Mouse (Mus musculus) G1E (cell line): ENCODE data around the gene Fhad1. TPM values are rescaled to one million over a fixed set of nuclear protein-coding genes. Genes with fewer than 3 reads are reported as not detected.
A peak's percentile ranks its signal among the peaks of the same experiment; 100 is the strongest.

Experiments
- ATAC-seq: 2 replicates; pipeline ENCODE4 v1.8.0; 2016; ENCODE audit warnings: mild to moderate bottlenecking; ENCODE audit not compliant: insufficient number of reproducible peaks, poor library complexity, low FRiP score, severe bottlenecking; ENCODE audit errors: extremely low read depth
- DNase-seq: peaks from one replicate; pipeline ENCODE4 v3.0.0; 2012; ENCODE audit warnings: low spot score
- H3K27me3 ChIP-seq: 2 replicates; pipeline ENCODE4 v1.6.1; 2012; ENCODE audit warnings: mild to moderate bottlenecking, low read length, inconsistent platforms; ENCODE audit not compliant: insufficient read depth
- H3K36me3 ChIP-seq: replicated peaks from 2 replicates; pipeline ENCODE3; 2012; ENCODE audit warnings: mild to moderate bottlenecking, inconsistent platforms
- H3K4me1 ChIP-seq: 2 replicates; pipeline ENCODE4 v1.6.1; 2012; ENCODE audit warnings: low read depth, low read length, inconsistent platforms, mixed read lengths; ENCODE audit not compliant: insufficient read depth
- H3K4me3 ChIP-seq: 2 replicates; pipeline ENCODE4 v1.5.1; 2012; ENCODE audit warnings: low read depth, mild to moderate bottlenecking, inconsistent platforms, low read length, moderate library complexity, mixed read lengths
- H3K9me3 ChIP-seq: replicated peaks from 2 replicates; pipeline ENCODE4 v1.6.1; 2012; ENCODE audit warnings: inconsistent platforms
- CTCF ChIP-seq: IDR thresholded peaks from 2 replicates; pipeline ENCODE4 v1.5.1; 2012; ENCODE audit warnings: low read depth, low read length, inconsistent platforms, mixed read lengths
- GATA1 ChIP-seq: IDR thresholded peaks from 2 replicates; pipeline ENCODE4 v1.6.1; 2012; ENCODE audit warnings: borderline replicate concordance, low read length, inconsistent platforms, mixed read lengths
- GATA2 ChIP-seq: IDR thresholded peaks from 2 replicates; pipeline ENCODE4 v1.6.1; 2012; ENCODE audit warnings: low read depth, low read length, inconsistent platforms, borderline replicate concordance
- POLR2AphosphoS5 ChIP-seq: IDR thresholded peaks from 2 replicates; pipeline ENCODE4 v1.6.1; 2012; ENCODE audit warnings: low read depth, low read length, inconsistent platforms; ENCODE audit not compliant: insufficient replicate concordance
- TAL1 ChIP-seq: conservative IDR thresholded peaks from 2 replicates; pipeline ENCODE4 v1.6.1; 2012; ENCODE audit warnings: low read depth, low read length, inconsistent platforms, mixed read lengths
- polyA plus RNA-seq: library from polyadenylated mRNA; stranded (reverse); fragments of >175 nt; gene quantifications from 2 replicates; pipeline ENCODE4 v1.2.3, GENCODE M21; 2012
- total RNA-seq, 2 experiments: library from RNA; stranded (forward) in 1 of 2; stranded (reverse) in 1 of 2; fragments of 200-1000 nt in 1 of 2; fragments of >200 nt in 1 of 2; fragmentation: Nextera tagmentation in 1 of 2; gene quantifications; 2 replicates each; pipeline ENCODE4 v1.2.3; 2014 to 2017

Fhad1 gene
- total and polyA plus RNA-seq, 3 experiments, result 0.11 TPM; not detected in 2

DNA sequence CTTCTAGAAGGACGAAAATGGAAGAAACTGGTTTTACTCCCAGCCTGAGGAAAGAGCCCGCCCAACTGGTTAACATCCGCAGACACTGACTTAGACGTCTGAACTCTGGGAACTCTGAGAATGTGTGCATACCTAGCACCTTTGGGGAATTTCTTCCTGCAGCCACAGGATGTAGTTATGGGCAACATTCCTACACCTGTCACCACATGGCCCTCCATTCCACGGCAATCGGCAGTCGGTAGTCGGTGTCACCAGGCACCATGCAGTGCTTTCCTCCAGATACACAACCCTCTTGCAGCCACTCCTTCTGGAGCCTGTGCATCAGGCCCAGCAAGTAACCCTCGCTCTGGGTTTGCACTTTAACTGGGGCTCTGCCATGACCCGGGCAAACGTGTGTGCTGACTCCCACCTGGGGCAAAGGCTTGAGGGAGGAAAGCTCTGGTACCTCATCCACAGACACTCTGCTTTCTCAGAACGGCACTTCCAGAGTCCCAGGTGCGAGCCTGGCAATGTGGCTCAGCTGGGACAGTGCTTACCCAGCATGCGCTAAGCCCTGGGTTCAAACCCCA, 30.8 kb upstream of the Fhad1 start:
- ATAC-seq (no peak), DNase-seq (no peak)
- H3K9me3 ChIP-seq, result peaks cover 89% of the 10 kb centered on the region
- TF ChIP-seq GATA1 (no peak), CTCF (no peak), TAL1 (no peak), POLR2AphosphoS5 (no peak), GATA2 (no peak)
- H3K4me3 ChIP-seq, result 0 out of 2 replicates have a peak overlapping the region, but pooled peaks have one; percentile 9
- no peaks in the 10 kb centered on the region for H3K4me1 ChIP-seq
- no peaks in the 10 kb centered on the region; the same call in 1 of the 2 replicates for H3K27me3 ChIP-seq
- H3K36me3 ChIP-seq, result no peaks in the 10 kb centered on the region

DNA sequence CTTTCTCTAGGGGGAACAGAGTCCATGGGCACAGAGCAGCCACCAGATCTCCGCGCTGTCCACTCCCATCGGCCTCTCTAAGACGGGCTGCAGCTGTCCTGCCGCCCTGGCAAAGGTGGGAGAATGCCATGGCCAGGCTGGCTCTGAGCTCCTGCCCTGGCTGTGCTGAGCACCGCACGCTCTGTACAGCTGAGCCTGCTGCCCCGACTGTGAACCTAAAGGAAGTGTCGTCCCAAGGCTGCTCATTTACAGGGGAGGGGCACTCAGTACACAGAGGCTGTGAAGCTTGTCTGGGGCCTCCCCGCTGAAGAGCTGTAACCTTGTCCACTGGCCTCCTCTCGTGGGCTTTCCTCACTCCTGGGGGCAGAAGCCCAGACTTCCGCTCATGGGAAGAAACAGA, 29.6 kb upstream of the Fhad1 start:
- DNase-seq, result no peak
- TF ChIP-seq TAL1 (no peak), CTCF (no peak), POLR2AphosphoS5 (no peak), GATA2 (no peak), GATA1 (no peak)
- Histone ChIP-seq H3K27me3 (no peaks in the 10 kb centered on the region; the same call in 1 of the 2 replicates), H3K4me1 (no peaks in the 10 kb centered on the region), H3K9me3 (peaks cover 87% of the 10 kb centered on the region), H3K4me3 (no peak overlapping the region), H3K36me3 (no peaks in the 10 kb centered on the region)
- ATAC-seq, result no peak

DNA sequence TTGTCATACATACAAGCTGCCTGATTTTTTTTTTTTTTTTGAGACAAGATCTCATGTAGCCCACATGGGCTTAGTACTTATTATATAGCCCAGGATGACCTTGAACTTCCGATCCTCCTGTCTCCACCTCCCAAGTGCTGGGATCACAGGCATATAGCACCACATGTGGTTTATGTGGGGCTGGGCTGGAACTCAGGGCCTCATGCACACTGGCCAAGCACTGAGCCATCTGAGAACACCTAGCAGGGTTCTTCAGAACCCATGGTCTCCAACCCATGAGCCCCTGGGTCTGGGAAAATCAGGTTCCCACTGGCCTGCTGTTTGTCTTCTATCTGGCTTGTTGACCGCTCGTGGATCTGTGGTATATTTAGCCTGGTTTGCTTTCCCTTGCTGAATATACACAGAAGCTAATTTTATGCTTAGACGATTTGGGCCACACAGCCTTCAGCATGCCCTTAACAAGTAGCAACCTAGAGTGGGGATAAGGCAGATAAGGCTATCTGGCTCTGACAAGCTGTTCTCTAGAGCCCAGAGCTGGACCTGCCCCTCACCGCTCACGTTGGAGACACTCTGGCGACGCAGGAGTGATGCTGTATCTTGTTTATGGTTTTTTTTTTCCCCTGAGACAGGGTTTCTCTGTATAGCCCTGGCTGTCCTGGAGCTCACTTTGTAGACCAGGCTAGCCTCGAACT, 24.9 kb upstream of the Fhad1 start:
- H3K4me1 ChIP-seq, result no peaks in the 10 kb centered on the region
- no peak overlapping the region for H3K4me3 ChIP-seq
- no peaks in the 10 kb centered on the region; the same call in 1 of the 2 replicates for H3K27me3 ChIP-seq
- no peak for DNase-seq
- peaks cover 90% of the 10 kb centered on the region for H3K9me3 ChIP-seq
- H3K36me3 ChIP-seq, result no peaks in the 10 kb centered on the region
- no peak for ATAC-seq
- no peak for TF ChIP-seq CTCF
- TF ChIP-seq POLR2AphosphoS5, result no peak
- TF ChIP-seq GATA2, result no peak
- TF ChIP-seq GATA1, result no peak
- TF ChIP-seq TAL1, result no peak

DNA sequence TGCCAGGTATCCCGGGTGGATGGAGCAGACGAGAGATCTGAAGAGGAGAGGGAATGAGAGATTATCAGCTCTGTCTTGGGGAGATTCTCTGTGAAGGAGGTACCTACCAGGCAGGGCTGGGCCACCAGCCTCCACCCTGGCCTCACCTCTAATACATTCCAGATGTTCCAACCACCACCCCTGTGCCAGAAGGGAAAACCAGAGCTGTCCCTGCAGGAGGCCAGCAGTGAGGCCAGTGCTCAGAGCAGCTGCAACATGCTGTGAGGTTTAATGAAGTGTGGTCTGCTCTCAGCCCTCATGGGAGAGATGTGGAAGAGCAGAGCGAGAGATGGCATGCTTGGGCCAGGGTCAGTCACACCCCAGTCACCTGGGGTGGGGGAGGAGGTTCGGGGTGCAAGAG, 23.0 kb upstream of the Fhad1 start:
- no peaks in the 10 kb centered on the region for H3K4me1 ChIP-seq
- no peak overlapping the region for H3K4me3 ChIP-seq
- H3K27me3 ChIP-seq, result no peaks in the 10 kb centered on the region; the same call in 1 of the 2 replicates
- no peak for TF ChIP-seq GATA2
- no peak for TF ChIP-seq TAL1
- no peak for TF ChIP-seq CTCF
- TF ChIP-seq GATA1, result no peak
- TF ChIP-seq POLR2AphosphoS5, result no peak
- no peaks in the 10 kb centered on the region for H3K36me3 ChIP-seq
- ATAC-seq, result no peak
- peaks cover 81% of the 10 kb centered on the region for H3K9me3 ChIP-seq
- no peak for DNase-seq

DNA sequence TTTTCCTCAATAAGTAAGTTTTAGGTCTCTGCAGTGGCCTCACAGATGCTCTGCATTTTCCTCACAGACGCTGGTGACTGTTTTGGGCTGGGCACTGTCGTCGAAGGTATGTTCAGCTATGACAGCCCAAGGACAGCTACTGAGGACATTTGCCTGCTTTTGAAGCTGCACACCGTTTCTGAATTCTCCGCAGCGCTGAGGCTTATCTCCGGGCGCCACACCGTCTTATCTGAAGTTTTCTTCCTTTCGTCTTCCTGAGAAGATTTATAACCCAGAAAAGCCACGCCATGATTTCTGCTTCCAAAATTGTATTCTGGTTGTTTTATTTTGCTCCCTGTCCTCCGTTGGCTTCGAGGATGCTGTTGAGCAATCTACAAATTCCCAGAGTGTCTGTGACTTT, 13.7 kb upstream of the Fhad1 start:
- ATAC-seq (no peak), DNase-seq (no peak)
- no peaks in the 10 kb centered on the region for H3K27me3 ChIP-seq
- no peak overlapping the region for H3K4me3 ChIP-seq
- TF ChIP-seq GATA1 (no peak), GATA2 (no peak), TAL1 (no peak), POLR2AphosphoS5 (no peak), CTCF (no peak)
- no peaks in the 10 kb centered on the region for H3K36me3 ChIP-seq
- peaks cover 76% of the 10 kb centered on the region for H3K9me3 ChIP-seq
- no peaks in the 10 kb centered on the region for H3K4me1 ChIP-seq

DNA sequence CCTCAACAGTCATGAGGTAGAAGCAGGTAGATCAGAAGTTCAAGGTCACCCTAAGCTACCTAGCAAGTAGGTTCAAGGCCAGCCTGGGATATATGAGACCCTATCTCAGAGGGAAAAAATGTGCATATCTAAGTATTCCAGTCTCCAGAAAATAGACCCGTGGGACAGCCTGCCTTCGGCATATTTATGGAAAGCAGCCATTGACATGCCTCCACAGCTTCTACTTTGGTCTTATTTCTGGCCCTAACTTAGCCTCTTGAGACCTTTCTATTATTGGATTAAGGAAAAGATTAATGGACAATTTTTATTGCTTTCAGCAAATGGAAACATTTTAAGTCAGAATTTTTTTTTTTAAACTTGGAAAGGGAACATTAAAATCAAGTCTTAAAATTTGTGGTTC, 12.1 kb upstream of the Fhad1 start:
- H3K4me1 ChIP-seq, result no peaks in the 10 kb centered on the region
- no peak for TF ChIP-seq POLR2AphosphoS5
- TF ChIP-seq GATA2, result no peak
- TF ChIP-seq TAL1, result no peak
- TF ChIP-seq CTCF, result no peak
- no peak for TF ChIP-seq GATA1
- H3K27me3 ChIP-seq, result no peaks in the 10 kb centered on the region
- peaks cover 78% of the 10 kb centered on the region for H3K9me3 ChIP-seq
- H3K36me3 ChIP-seq, result no peaks in the 10 kb centered on the region
- ATAC-seq (no peak), DNase-seq (no peak)
- no peak overlapping the region for H3K4me3 ChIP-seq
